In the genomic region with DNA sequence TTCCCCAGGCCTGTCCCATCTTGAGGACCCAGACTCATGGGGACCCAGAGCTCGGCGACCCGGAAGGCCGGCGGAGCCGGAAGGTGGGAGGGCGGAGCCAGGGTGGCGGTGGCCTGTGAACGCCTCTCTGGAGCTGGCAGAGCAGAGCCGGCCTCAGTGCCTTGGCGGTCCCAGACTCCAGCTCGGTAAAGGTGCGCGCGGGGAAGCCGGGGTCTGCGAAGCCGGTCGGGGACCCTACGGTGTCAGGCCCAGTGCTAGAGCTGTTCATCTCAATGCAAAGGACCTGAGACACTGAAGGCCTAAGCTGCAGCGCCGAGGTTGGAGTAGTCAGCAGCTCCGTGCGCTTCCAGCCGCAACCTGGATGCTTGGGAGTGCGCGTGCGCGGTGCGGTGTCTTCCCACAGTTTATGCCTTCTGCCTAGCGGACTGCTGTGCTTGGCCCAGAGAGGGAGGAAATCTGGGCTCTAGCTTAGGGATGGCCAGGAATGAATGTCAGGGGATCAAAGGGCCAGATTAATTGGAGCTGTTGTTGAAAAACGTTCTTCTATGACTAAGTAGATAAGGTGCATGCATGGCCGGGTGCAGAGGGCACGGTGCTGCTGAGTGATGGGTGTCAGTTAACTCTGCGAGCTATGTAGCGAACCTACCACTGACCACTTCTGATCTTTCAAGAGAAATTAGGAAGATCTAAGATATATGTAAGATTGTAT, we compare ENCODE assay signal across 8 mouse cellular contexts. TPM values are rescaled to one million over a fixed set of nuclear protein-coding genes. Genes with fewer than 3 reads are reported as not detected.
DNase-seq lines count a peak whose midpoint lies in the region; ATAC-seq and TF ChIP-seq lines count a peak whose summit lies in the region.

No protein-coding gene starts in this region.

- ATAC-seq in kidney, embryonic 15.5 days (replicated peaks; ENCODE audit: low FRiP score) = peak; percentile 94
- peak; percentile 87 for ATAC-seq in limb, embryonic 15.5 days (ENCODE audit: insufficient number of reproducible peaks, low FRiP score, low TSS enrichment, low read depth)
- ATAC-seq in midbrain, postnatal 0 days (ENCODE audit: low FRiP score) = peak; percentile 91

- no peaks in the 10 kb centered on the region for H3K9me3 ChIP-seq in heart, embryonic 10.5 days
- H3K9me3 ChIP-seq in kidney, embryonic 15.5 days (replicated peaks) = no peaks in the 10 kb centered on the region
- no peaks in the 10 kb centered on the region for H3K9me3 ChIP-seq in limb, embryonic 15.5 days
- H3K9me3 ChIP-seq in midbrain, postnatal 0 days (ENCODE audit: low read length) = no peaks in the 10 kb centered on the region

- 4% methylated on average over 36 of the region's 36 CpGs for WGBS in heart, embryonic 10.5 days
- WGBS in kidney, embryonic 15.5 days = 4% methylated on average over 36 of the region's 36 CpGs
- 5% methylated on average over 36 of the region's 36 CpGs for WGBS in limb, embryonic 15.5 days
- 4% methylated on average over 36 of the region's 36 CpGs for WGBS in midbrain, postnatal 0 days

- peak; percentile 94 for DNase-seq in A20 (ENCODE audit: low read depth, low spot score)
- DNase-seq in heart, embryonic 10.5 days (ENCODE audit: low spot score) = peak; percentile 94
- DNase-seq in midbrain, postnatal 0 days (ENCODE audit: low spot score) = peak; percentile 93
- peak; percentile 86 to 87 for DNase-seq in spleen, postnatal 36 days (ENCODE audit: low spot score in 2 of 2)

- TF ChIP-seq POLR2A in bone marrow macrophage, adult 2 months (IDR thresholded peaks at IDR 0.05; ENCODE audit: borderline replicate concordance, low read depth, low read length) = no peak
- TF ChIP-seq POLR2A in embryonic fibroblast, embryonic 13.5 days (IDR thresholded peaks at IDR 0.05; ENCODE audit: low read depth, low read length) = peak; percentile 83

- H3K4me2 ChIP-seq in kidney, embryonic 15.5 days = peak overlapping the region; percentile 91
- H3K4me2 ChIP-seq in limb, embryonic 15.5 days = peak overlapping the region; percentile 84
- H3K4me2 ChIP-seq in midbrain, postnatal 0 days (ENCODE audit: low read depth, low read length, poor library complexity, severe bottlenecking) = peak overlapping the region; percentile 66

- H3K4me1 ChIP-seq in bone marrow macrophage, adult 2 months (ENCODE audit: control insufficient read depth, insufficient read depth, low read length) = peaks cover 53% of the 10 kb centered on the region
- no peaks in the 10 kb centered on the region for H3K4me1 ChIP-seq in embryonic fibroblast, embryonic 13.5 days (ENCODE audit: control insufficient read depth, insufficient read depth, low read length)
- H3K4me1 ChIP-seq in heart, embryonic 10.5 days = peaks cover 17% of the 10 kb centered on the region
- peaks cover 18% of the 10 kb centered on the region for H3K4me1 ChIP-seq in kidney, embryonic 15.5 days
- peaks cover 23% of the 10 kb centered on the region for H3K4me1 ChIP-seq in limb, embryonic 15.5 days
- H3K4me1 ChIP-seq in midbrain, postnatal 0 days (ENCODE audit: insufficient read depth, low read length) = peaks cover 3% of the 10 kb centered on the region

- H3K36me3 ChIP-seq in heart, embryonic 10.5 days = no peaks in the 10 kb centered on the region
- no peaks in the 10 kb centered on the region for H3K36me3 ChIP-seq in kidney, embryonic 15.5 days
- H3K36me3 ChIP-seq in limb, embryonic 15.5 days = no peaks in the 10 kb centered on the region
- peaks cover 4% of the 10 kb centered on the region; the same call in 1 of the 2 replicates for H3K36me3 ChIP-seq in midbrain, postnatal 0 days (ENCODE audit: insufficient read depth, low read length)

- peak overlapping the region; percentile 39 for H3K27ac ChIP-seq in bone marrow macrophage, adult 2 months (ENCODE audit: insufficient read depth, low read depth, low read length)
- H3K27ac ChIP-seq in embryonic fibroblast, embryonic 13.5 days (ENCODE audit: insufficient read depth, low read length) = peak overlapping the region; percentile 50; the same call in 1 of the 2 replicates
- peak overlapping the region; percentile 93 for H3K27ac ChIP-seq in heart, embryonic 10.5 days
- peak overlapping the region; percentile 90 for H3K27ac ChIP-seq in kidney, embryonic 15.5 days
- H3K27ac ChIP-seq in limb, embryonic 15.5 days = peak overlapping the region; percentile 91
- peak overlapping the region; percentile 93 for H3K27ac ChIP-seq in midbrain, postnatal 0 days (ENCODE audit: low read depth, low read length)

- H3K27me3 ChIP-seq in heart, embryonic 10.5 days (ENCODE audit: insufficient read depth, poor library complexity, severe bottlenecking) = no peaks in the 10 kb centered on the region
- no peaks in the 10 kb centered on the region for H3K27me3 ChIP-seq in kidney, embryonic 15.5 days
- no peaks in the 10 kb centered on the region for H3K27me3 ChIP-seq in limb, embryonic 15.5 days
- no peaks in the 10 kb centered on the region for H3K27me3 ChIP-seq in midbrain, postnatal 0 days (ENCODE audit: insufficient read depth, low read length)

- H3K4me3 ChIP-seq in bone marrow macrophage, adult 2 months (ENCODE audit: insufficient read depth, low read length) = peak overlapping the region; percentile 70
- H3K4me3 ChIP-seq in embryonic fibroblast, embryonic 13.5 days (ENCODE audit: insufficient read depth, low read length) = peak overlapping the region; percentile 53
- peak overlapping the region; percentile 83 for H3K4me3 ChIP-seq in heart, embryonic 10.5 days
- peak overlapping the region; percentile 73 for H3K4me3 ChIP-seq in kidney, embryonic 15.5 days (replicated peaks)
- peak overlapping the region; percentile 69 for H3K4me3 ChIP-seq in limb, embryonic 15.5 days
- H3K4me3 ChIP-seq in midbrain, postnatal 0 days (ENCODE audit: low read depth, low read length) = peak overlapping the region; percentile 56

- peak overlapping the region; percentile 74 for H3K9ac ChIP-seq in kidney, embryonic 15.5 days
- H3K9ac ChIP-seq in limb, embryonic 15.5 days = peak overlapping the region; percentile 65
- peak overlapping the region; percentile 82 for H3K9ac ChIP-seq in midbrain, postnatal 0 days (replicated peaks; ENCODE audit: low read length, poor library complexity, severe bottlenecking)

- no peak for TF ChIP-seq CTCF in bone marrow macrophage, adult 2 months (IDR thresholded peaks at IDR 0.05; ENCODE audit: low read depth, low read length)
- TF ChIP-seq CTCF in embryonic fibroblast, embryonic 13.5 days (IDR thresholded peaks at IDR 0.05; ENCODE audit: borderline replicate concordance, insufficient read depth, low read length) = no peak
- TF ChIP-seq CTCF in midbrain, postnatal 0 days (IDR thresholded peaks at IDR 0.05) = no peak

RNA-seq across cellular contexts. Expression of a gene that starts 0.8 kb away (rescaled TPM):
- polyA plus RNA-seq in bone marrow macrophage, adult 2 months (2012; ENCODE audit: insufficient read depth, insufficient read length, missing spikeins) = 20.3 and 21.4 TPM in 2 replicates
- polyA plus RNA-seq in embryonic fibroblast, embryonic 13.5 days (2011; ENCODE audit: insufficient read length, low read depth, missing spikeins) = 22.5 and 23.6 TPM in 2 replicates
- polyA plus RNA-seq in heart, embryonic 10.5 days (2016; fragmentation: Nextera tagmentation; extraction: Ambion mirVana) = 14.4 and 14.8 TPM in 2 replicates
- 14.5 and 17.4 TPM in 2 replicates for polyA plus RNA-seq in kidney, embryonic 15.5 days (2015; fragmentation: Nextera tagmentation; extraction: Ambion mirVana)
- 16.5 and 17.6 TPM in 2 replicates for polyA plus RNA-seq in limb, embryonic 15.5 days (2015; fragmentation: Nextera tagmentation; extraction: Ambion mirVana)
- total RNA-seq in midbrain, postnatal 0 days (2014; rRNA removed) = 44.0 and 44.2 TPM in 2 replicates
- 30.3 and 35.2 TPM in 2 replicates for polyA plus RNA-seq in midbrain, postnatal 0 days (2015; fragmentation: Nextera tagmentation; extraction: Ambion mirVana)

RNA-seq across cellular contexts. Expression of a gene that starts 44.0 kb away (rescaled TPM):
- 0.91 and 0.99 TPM in 2 replicates for polyA plus RNA-seq in bone marrow macrophage, adult 2 months (2012; ENCODE audit: insufficient read depth, insufficient read length, missing spikeins)
- 9.6 and 11.9 TPM in 2 replicates for polyA plus RNA-seq in embryonic fibroblast, embryonic 13.5 days (2011; ENCODE audit: insufficient read length, low read depth, missing spikeins)
- 1.7 and 2.2 TPM in 2 replicates for polyA plus RNA-seq in heart, embryonic 10.5 days (2016; fragmentation: Nextera tagmentation; extraction: Ambion mirVana)
- polyA plus RNA-seq in kidney, embryonic 15.5 days (2015; fragmentation: Nextera tagmentation; extraction: Ambion mirVana) = 5.0 and 5.4 TPM in 2 replicates
- 5.4 and 7.2 TPM in 2 replicates for polyA plus RNA-seq in limb, embryonic 15.5 days (2015; fragmentation: Nextera tagmentation; extraction: Ambion mirVana)
- 0.38 and 0.77 TPM in 2 replicates for total RNA-seq in midbrain, postnatal 0 days (2014; rRNA removed)
- polyA plus RNA-seq in midbrain, postnatal 0 days (2015; fragmentation: Nextera tagmentation; extraction: Ambion mirVana) = 0.46 and 0.58 TPM in 2 replicates

Comparison
In these comparisons a context has a peak if more than half of its experiments do, and no peak if none do; other contexts are left out.
1. Peak in every context shown above with its lines: DNase-seq, ATAC-seq, H3K4me3 ChIP-seq and H3K27ac ChIP-seq.
2. H3K27ac ChIP-seq: peak in every context shown above with its lines; median percentile 93 in heart, embryonic 10.5 days; 93 in midbrain, postnatal 0 days; 91 in limb, embryonic 15.5 days; 90 in kidney, embryonic 15.5 days; 50 in embryonic fibroblast, embryonic 13.5 days; 39 in bone marrow macrophage, adult 2 months.